ENCODE assay signal across 10 mouse cellular contexts in the genomic region with DNA sequence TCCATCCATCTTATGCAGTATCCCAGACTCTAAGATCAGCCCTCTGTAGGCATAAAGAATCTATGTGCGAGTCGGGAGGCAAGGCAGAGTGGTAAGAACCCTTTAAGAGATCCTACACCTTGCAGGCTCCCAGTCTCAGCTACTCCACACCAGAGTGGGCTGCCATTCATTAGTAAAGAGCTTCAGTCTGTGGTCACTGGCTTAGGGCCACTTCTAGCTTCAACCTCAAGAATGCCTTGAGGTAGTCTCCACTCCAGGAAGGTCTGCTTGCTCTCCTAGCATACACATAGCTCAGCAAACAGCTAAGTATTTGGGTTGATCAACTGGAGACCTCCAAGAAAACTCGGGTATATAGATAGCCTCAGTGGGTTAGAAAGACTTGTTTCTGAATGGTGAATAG. TPM values are rescaled to one million over a fixed set of nuclear protein-coding genes. Genes with fewer than 3 reads are reported as not detected.
DNase-seq lines count a peak whose midpoint lies in the region; ATAC-seq lines count a peak whose summit lies in the region.
"Had no signal": no experiment of that assay in that cellular context is flagged by ENCODE, and none has a peak within 500 bp of the region (broad histone marks: within the 10 kb centered on the region; RNA-seq: fewer than 3 reads in every experiment).

No protein-coding gene starts in this region.

- H3K36me3 ChIP-seq in heart, embryonic 12.5 days, result no peaks in the 10 kb centered on the region
- no peaks in the 10 kb centered on the region for H3K36me3 ChIP-seq in forebrain, embryonic 11.5 days (ENCODE audit: control insufficient read depth, insufficient read depth, low read length)
- H3K36me3 ChIP-seq in liver, embryonic 16.5 days (ENCODE audit: control insufficient read depth, insufficient read depth), result no peaks in the 10 kb centered on the region

- DNase-seq in heart, adult 9 months (ENCODE audit: low spot score in 2 of 2), result no peak
- DNase-seq in 416B (ENCODE audit: low read depth), result peak; percentile 29
- DNase-seq in forebrain, embryonic 11.5 days (ENCODE audit: low spot score), result no peak
- DNase-seq in left cerebral cortex, postnatal 14 days (ENCODE audit: low spot score in 2 of 2), result no peak
- DNase-seq in left cerebral cortex, postnatal 10 days (ENCODE audit: extremely low spot score in 1 of 2, low spot score in 2 of 2), result no peak

- intact Hi-C loops in left cerebral cortex, postnatal 14 days (cut with DNase I), result loop anchor here (2.0 kb wide), 1 partner anchor 41 kb away; a partner anchor contains a TSS
- intact Hi-C loops in left cerebral cortex, postnatal 10 days (cut with DNase I), result loop anchor here (5.0 to 10.0 kb wide), 2 partner anchors 40 to 143 kb away; a partner anchor contains a TSS

- H3K27me3 ChIP-seq in heart, embryonic 12.5 days (replicated peaks), result no peaks in the 10 kb centered on the region
- H3K27me3 ChIP-seq in forebrain, embryonic 11.5 days (ENCODE audit: control insufficient read depth, insufficient read depth, low read length), result no peaks in the 10 kb centered on the region
- no peaks in the 10 kb centered on the region; the same call in 1 of the 2 replicates for H3K27me3 ChIP-seq in liver, embryonic 16.5 days (ENCODE audit: control insufficient read depth, insufficient read depth, low read depth, low read length)

- H3K4me1 ChIP-seq in heart, embryonic 12.5 days (replicated peaks), result peaks cover 36% of the 10 kb centered on the region
- peaks cover 13% of the 10 kb centered on the region for H3K4me1 ChIP-seq in forebrain, embryonic 11.5 days (replicated peaks; ENCODE audit: control insufficient read depth, insufficient read depth, low read length)
- H3K4me1 ChIP-seq in liver, embryonic 16.5 days (ENCODE audit: control insufficient read depth, low read depth, low read length), result peaks cover 42% of the 10 kb centered on the region

- H3K27ac ChIP-seq in heart, embryonic 12.5 days (ENCODE audit: poor library complexity, severe bottlenecking), result no peak overlapping the region
- no peak overlapping the region for H3K27ac ChIP-seq in forebrain, embryonic 11.5 days (ENCODE audit: low read depth, low read length)
- H3K27ac ChIP-seq in liver, embryonic 16.5 days (ENCODE audit: low read length), result peak overlapping the region; percentile 89

- ATAC-seq in heart, embryonic 12.5 days (ENCODE audit: insufficient number of reproducible peaks, low FRiP score), result no peak
- no peak for ATAC-seq in forebrain, embryonic 11.5 days (replicated peaks; ENCODE audit: low FRiP score)
- no peak for ATAC-seq in liver, embryonic 16.5 days (ENCODE audit: low read depth)
- no peak for ATAC-seq in activated CD4-positive, CD25-positive, alpha-beta regulatory T cell, adult 4 months

- H3K9me3 ChIP-seq in heart, embryonic 12.5 days (replicated peaks), result no peaks in the 10 kb centered on the region
- H3K9me3 ChIP-seq in forebrain, embryonic 11.5 days (ENCODE audit: control insufficient read depth, low read length), result no peaks in the 10 kb centered on the region
- no peaks in the 10 kb centered on the region for H3K9me3 ChIP-seq in liver, embryonic 16.5 days (replicated peaks; ENCODE audit: control insufficient read depth, low read length)

- peak overlapping the region; percentile 83 for H3K4me2 ChIP-seq in heart, embryonic 12.5 days
- H3K4me2 ChIP-seq in forebrain, embryonic 11.5 days (ENCODE audit: low read depth, low read length, severe bottlenecking), result peak overlapping the region; percentile 54; the same call in 1 of the 2 replicates
- H3K4me2 ChIP-seq in liver, embryonic 16.5 days (ENCODE audit: low read depth, low read length), result peak overlapping the region; percentile 73

- H3K9ac ChIP-seq in heart, embryonic 12.5 days, result no peak overlapping the region
- peak overlapping the region; percentile 64 for H3K9ac ChIP-seq in forebrain, embryonic 11.5 days (ENCODE audit: low read length)
- peak overlapping the region; percentile 68 for H3K9ac ChIP-seq in liver, embryonic 16.5 days (ENCODE audit: low read depth, low read length)

- 45% methylated on average over 3 of the region's 3 CpGs for WGBS in heart, embryonic 12.5 days
- WGBS in forebrain, embryonic 11.5 days, result 59% methylated on average over 3 of the region's 3 CpGs
- 26% methylated on average over 3 of the region's 3 CpGs for WGBS in liver, embryonic 16.5 days (ENCODE audit: insufficient replicate concordance)

- no peak overlapping the region for H3K4me3 ChIP-seq in heart, embryonic 12.5 days
- H3K4me3 ChIP-seq in forebrain, embryonic 11.5 days (ENCODE audit: low read depth, low read length), result no peak overlapping the region
- H3K4me3 ChIP-seq in liver, embryonic 16.5 days (ENCODE audit: low read depth, low read length), result peak overlapping the region; percentile 44

RNA-seq across cellular contexts. Expression of a gene that starts 19.0 kb away (rescaled TPM):
- not detected in 2 replicates for polyA plus RNA-seq in heart, embryonic 12.5 days (2016; fragmentation: Nextera tagmentation; extraction: Ambion mirVana)
- polyA plus RNA-seq in forebrain, embryonic 11.5 days (2014; fragmentation: Nextera tagmentation; extraction: Ambion mirVana), result not detected in 2 replicates
- polyA plus RNA-seq in liver, embryonic 16.5 days (2015; fragmentation: Nextera tagmentation; extraction: Ambion mirVana), result not detected in 2 replicates
- polyA plus RNA-seq in activated CD4-positive, CD25-positive, alpha-beta regulatory T cell, adult 4 months (2017; shearing (Covaris generic)), result under 1 TPM in 1 of 2 experiments, not detected in 1; 0.56 TPM
- not detected for total RNA-seq in left cerebral cortex, postnatal 14 days (2021)
- total RNA-seq in left cerebral cortex, postnatal 10 days (2021), result not detected
- total RNA-seq: ES-E14; neutrophil, adult 5-6 weeks had no signal

RNA-seq across cellular contexts. Expression of a gene that starts 41.1 kb away (rescaled TPM):
- polyA plus RNA-seq in heart, embryonic 12.5 days (2016; fragmentation: Nextera tagmentation; extraction: Ambion mirVana), result 16.7 and 17.4 TPM in 2 replicates
- polyA plus RNA-seq in forebrain, embryonic 11.5 days (2014; fragmentation: Nextera tagmentation; extraction: Ambion mirVana), result 26.6 and 28.1 TPM in 2 replicates
- polyA plus RNA-seq in liver, embryonic 16.5 days (2015; fragmentation: Nextera tagmentation; extraction: Ambion mirVana), result 15.6 and 16.6 TPM in 2 replicates
- 100 to 1,000 TPM; 153 to 178 TPM for polyA plus RNA-seq in activated CD4-positive, CD25-positive, alpha-beta regulatory T cell, adult 4 months (2017; shearing (Covaris generic))
- total RNA-seq in left cerebral cortex, postnatal 14 days (2021), result 100 to 1,000 TPM; 168 to 175 TPM
- 100 to 1,000 TPM; 148 to 154 TPM for total RNA-seq in left cerebral cortex, postnatal 10 days (2021)
